Mouse (Mus musculus): ENCODE measurements around the gene Ifnb1.

DNA sequence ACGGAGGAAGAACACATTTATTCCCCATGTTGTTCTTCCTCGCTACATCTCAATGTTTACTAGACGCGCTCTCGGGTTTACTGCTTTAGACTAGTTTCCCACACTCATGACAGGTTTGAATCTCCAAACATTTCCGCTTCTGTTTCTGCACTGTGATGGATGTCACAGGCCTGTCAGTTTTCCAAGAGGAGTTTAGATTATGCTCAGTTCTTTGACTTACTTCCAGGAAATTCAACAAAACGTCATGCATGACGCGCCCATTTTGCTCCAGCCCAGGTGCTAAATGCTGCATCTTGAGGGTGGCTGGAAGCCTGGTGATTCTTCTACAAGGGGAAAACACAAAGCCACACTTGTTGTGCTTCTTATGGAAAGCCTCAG is 43.8 kb downstream of the Ifnb1 start:
- TF ChIP-seq CTCF (IDR thresholded peaks at IDR 0.05; ENCODE audit: insufficient read depth, low read depth, low read length) = no peak
- TF ChIP-seq POLR2A (IDR thresholded peaks at IDR 0.05; ENCODE audit: insufficient read depth, low read depth, low read length) = no peak
